ENCODE assay signal across 8 mouse cellular contexts in genomic region chr10:125785448-125786196, GRCm38 (mm10).
A peak's percentile ranks its signal among the peaks of the same experiment; 100 is the strongest.
DNase-seq lines count a peak whose midpoint lies in the region; ATAC-seq lines count a peak whose summit lies in the region.

No protein-coding gene starts in this region.

- WGBS in forebrain, embryonic 11.5 days, result 11% methylated on average over 16 of the region's 16 CpGs
- WGBS in limb, embryonic 12.5 days, result 4% methylated on average over 16 of the region's 16 CpGs
- 17% methylated on average over 16 of the region's 16 CpGs for WGBS in neural tube, embryonic 12.5 days

- no peak overlapping the region for H3K4me3 ChIP-seq in forebrain, embryonic 11.5 days (ENCODE audit: low read depth, low read length)
- no peak overlapping the region; the same call in 1 of the 2 replicates for H3K4me3 ChIP-seq in limb, embryonic 12.5 days (replicated peaks)
- H3K4me3 ChIP-seq in neural tube, embryonic 12.5 days, result no peak overlapping the region

- peak overlapping the region; percentile 62 for H3K27ac ChIP-seq in forebrain, embryonic 11.5 days (ENCODE audit: low read depth, low read length)
- H3K27ac ChIP-seq in limb, embryonic 12.5 days, result peak overlapping the region; percentile 94
- 0 out of 2 replicates have a peak overlapping the region, but pooled peaks have one; percentile 15 for H3K27ac ChIP-seq in neural tube, embryonic 12.5 days

- no peaks in the 10 kb centered on the region for H3K36me3 ChIP-seq in forebrain, embryonic 11.5 days (ENCODE audit: control insufficient read depth, insufficient read depth, low read length)
- no peaks in the 10 kb centered on the region for H3K36me3 ChIP-seq in limb, embryonic 12.5 days
- H3K36me3 ChIP-seq in neural tube, embryonic 12.5 days, result no peaks in the 10 kb centered on the region

- H3K4me1 ChIP-seq in forebrain, embryonic 11.5 days (replicated peaks; ENCODE audit: control insufficient read depth, insufficient read depth, low read length), result peaks cover 13% of the 10 kb centered on the region; the same call in 1 of the 2 replicates
- peaks cover 50% of the 10 kb centered on the region for H3K4me1 ChIP-seq in limb, embryonic 12.5 days (replicated peaks)
- peaks cover 27% of the 10 kb centered on the region for H3K4me1 ChIP-seq in neural tube, embryonic 12.5 days

- intact Hi-C loops in left cerebral cortex, postnatal 4 days (cut with DNase I), result loop anchor here (5.0 kb wide), 1 partner anchor 547 kb away; no protein-coding TSS in a partner anchor
- intact Hi-C loops in left cerebral cortex, postnatal 10 days (cut with DNase I), result loop anchor here (5.0 kb wide), 1 partner anchor 547 kb away; no protein-coding TSS in a partner anchor
- intact Hi-C loops in gastrocnemius, postnatal 36 days (cut with DNase I), result loop anchor here (5.0 to 10.0 kb wide), 2 partner anchors 209 to 542 kb away; no protein-coding TSS in a partner anchor

- H3K27me3 ChIP-seq in forebrain, embryonic 11.5 days (ENCODE audit: control insufficient read depth, insufficient read depth, low read length), result no peaks in the 10 kb centered on the region
- no peaks in the 10 kb centered on the region for H3K27me3 ChIP-seq in limb, embryonic 12.5 days
- H3K27me3 ChIP-seq in neural tube, embryonic 12.5 days (replicated peaks), result no peaks in the 10 kb centered on the region

- peak overlapping the region; percentile 52; the same call in 1 of the 2 replicates for H3K4me2 ChIP-seq in forebrain, embryonic 11.5 days (ENCODE audit: low read depth, low read length, severe bottlenecking)
- H3K4me2 ChIP-seq in limb, embryonic 12.5 days, result peak overlapping the region; percentile 52
- H3K4me2 ChIP-seq in neural tube, embryonic 12.5 days (replicated peaks), result peak overlapping the region; percentile 66

- DNase-seq in left cerebral cortex, postnatal 4 days, result peak; percentile 14
- no peak for DNase-seq in left cerebral cortex, postnatal 10 days (ENCODE audit: extremely low spot score in 1 of 2, low spot score in 2 of 2)
- peak; percentile 58 for DNase-seq in forebrain, embryonic 11.5 days (ENCODE audit: low spot score)
- no peak for DNase-seq in thymus, postnatal 14 days
- no peak for DNase-seq in gastrocnemius, postnatal 36 days
- no peak for DNase-seq in kidney, postnatal 36 days

- H3K9ac ChIP-seq in forebrain, embryonic 11.5 days (ENCODE audit: low read length), result no peak overlapping the region
- H3K9ac ChIP-seq in limb, embryonic 12.5 days (replicated peaks), result peak overlapping the region; percentile 31; the same call in 1 of the 2 replicates
- H3K9ac ChIP-seq in neural tube, embryonic 12.5 days, result no peak overlapping the region

- no peaks in the 10 kb centered on the region for H3K9me3 ChIP-seq in forebrain, embryonic 11.5 days (ENCODE audit: control insufficient read depth, low read length)
- no peaks in the 10 kb centered on the region for H3K9me3 ChIP-seq in limb, embryonic 12.5 days
- peaks cover 5% of the 10 kb centered on the region; the same call in 1 of the 2 replicates for H3K9me3 ChIP-seq in neural tube, embryonic 12.5 days

- ATAC-seq in forebrain, embryonic 11.5 days (replicated peaks; ENCODE audit: low FRiP score), result peak; percentile 39; the same call in 1 of the 2 replicates
- ATAC-seq in limb, embryonic 12.5 days (ENCODE audit: insufficient number of reproducible peaks, insufficient read depth, low FRiP score, low TSS enrichment, low read depth), result no peak
- peak; percentile 33; the same call in 1 of the 2 replicates for ATAC-seq in neural tube, embryonic 12.5 days (ENCODE audit: low FRiP score, low read depth)

Comparison
In these comparisons a context has a peak if more than half of its experiments do, and no peak if none do; other contexts are left out.
1. DNase-seq: peak in left cerebral cortex, postnatal 4 days (single experiment) and forebrain, embryonic 11.5 days (single experiment); none in left cerebral cortex, postnatal 10 days (0 of 2), thymus, postnatal 14 days (single experiment), gastrocnemius, postnatal 36 days (0 of 2) and kidney, postnatal 36 days (0 of 2).
2. H3K27ac ChIP-seq: peak in every context shown above with its lines; median percentile 94 in limb, embryonic 12.5 days; 62 in forebrain, embryonic 11.5 days; 15 in neural tube, embryonic 12.5 days.
3. Peak in every context shown above with its lines, with median percentiles within 50 percentile points of each other: H3K4me2 ChIP-seq.